Mouse (Mus musculus) neural tube, embryonic 14.5 days (tissue): ENCODE data around the gene Dok4. TPM values are rescaled to one million over a fixed set of nuclear protein-coding genes. Genes with fewer than 3 reads are reported as not detected.

ENCODE experiments used
- ATAC-seq: fragments of 200-750 bp; cut with Nextera tagmentation; 2 replicates; pipeline ENCODE4 v1.8.0; 2017; ENCODE audit warnings: low read depth, mild to moderate bottlenecking, moderate TSS enrichment, moderate library complexity
- H3K27ac ChIP-seq: fragments of 300-500 bp; sonication (generic); 2 replicates; pipeline ENCODE4 v1.5.1; 2014; ENCODE audit warnings: low read depth, mild to moderate bottlenecking, control low read depth, low read length, moderate library complexity, mixed read lengths
- H3K27me3 ChIP-seq: fragments of 300-500 bp; sonication (generic); 2 replicates; pipeline ENCODE4 v1.6.1; 2014; ENCODE audit warnings: low read length; ENCODE audit not compliant: control insufficient read depth, insufficient read depth
- H3K36me3 ChIP-seq: fragments of 300-500 bp; sonication (generic); 2 replicates; pipeline ENCODE4 v1.6.1; 2014; ENCODE audit warnings: low read length, mixed read lengths; ENCODE audit not compliant: control insufficient read depth, insufficient read depth
- H3K4me1 ChIP-seq: fragments of 300-500 bp; sonication (generic); 2 replicates; pipeline ENCODE4 v1.6.1; 2014; ENCODE audit warnings: low read length; ENCODE audit not compliant: control insufficient read depth, insufficient read depth
- H3K4me2 ChIP-seq: fragments of 300-500 bp; sonication (generic); 2 replicates; pipeline ENCODE4 v1.6.1; 2014; ENCODE audit warnings: mild to moderate bottlenecking, low read depth, low read length, control low read depth
- H3K4me3 ChIP-seq: fragments of 300-500 bp; sonication (generic); 2 replicates; pipeline ENCODE4 v1.5.1; 2014; ENCODE audit warnings: low read depth, low read length, control low read depth, mixed read lengths
- H3K9ac ChIP-seq: fragments of 300-500 bp; sonication (generic); replicated peaks from 2 replicates; pipeline ENCODE4 v1.6.1; 2014; ENCODE audit warnings: low read depth, mild to moderate bottlenecking, control low read depth, low read length, mixed read lengths
- H3K9me3 ChIP-seq: fragments of 300-500 bp; sonication (generic); 2 replicates; pipeline ENCODE4 v1.6.1; 2016; ENCODE audit warnings: low read length; ENCODE audit not compliant: control insufficient read depth
- WGBS: fragments of 180-500 bp; shearing (Covaris S2); extraction: QIAGEN DNeasy Blood & Tissue Kit; methylation state at CpG from one replicate; pipeline ENCODE4 v1.1.7; 2014; 5-methylcytosine and 5-hydroxymethylcytosine counted together
- polyA plus RNA-seq: library from polyadenylated mRNA; unstranded; fragments of >200 nt; fragmentation: Nextera tagmentation; extraction: Ambion mirVana; gene quantifications from 2 replicates; pipeline ENCODE4 v1.2.1, GENCODE M21; 2014

Dok4 gene
- polyA plus RNA-seq, 1 experiment from 2014 or later = 66.6 TPM

- Histone ChIP-seq H3K4me1 (no peaks in the 10 kb centered on the region), H3K9ac (no peak overlapping the region), H3K27me3 (no peaks in the 10 kb centered on the region), H3K9me3 (no peaks in the 10 kb centered on the region), H3K4me3 (no peak overlapping the region), H3K36me3 (no peaks in the 10 kb centered on the region), H3K27ac (no peak overlapping the region), H3K4me2 (no peak overlapping the region)
- whole genome bisulfite sequencing = 29% methylated on average over 5 of the region's 5 CpGs
- ATAC-seq = no peak
These were observed 24.9 kb upstream of the Dok4 start for GRCm38 (mm10) chr8:94901031-94901430.

GRCm38 (mm10) chr8:94900617-94901016 is 24.5 kb upstream of the Dok4 start:
- Histone ChIP-seq H3K9me3 (no peaks in the 10 kb centered on the region), H3K4me3 (no peak overlapping the region), H3K36me3 (no peaks in the 10 kb centered on the region), H3K9ac (no peak overlapping the region), H3K27ac (no peak overlapping the region), H3K4me2 (no peak overlapping the region), H3K4me1 (no peaks in the 10 kb centered on the region), H3K27me3 (no peaks in the 10 kb centered on the region)
- ATAC-seq = no peak
- WGBS = 23% methylated on average over 6 of the region's 6 CpGs

GRCm38 (mm10) chr8:94899262-94899661 is 23.1 kb upstream of the Dok4 start:
- H3K9ac ChIP-seq = no peak overlapping the region
- no peaks in the 10 kb centered on the region for H3K27me3 ChIP-seq
- 13% methylated on average over 11 of the region's 11 CpGs for WGBS
- peak; percentile 35; the same call in 1 of the 2 replicates for ATAC-seq
- no peak overlapping the region for H3K4me3 ChIP-seq
- H3K4me2 ChIP-seq = no peak overlapping the region
- H3K9me3 ChIP-seq = no peaks in the 10 kb centered on the region
- no peak overlapping the region for H3K27ac ChIP-seq
- no peaks in the 10 kb centered on the region for H3K36me3 ChIP-seq
- no peaks in the 10 kb centered on the region for H3K4me1 ChIP-seq

- Histone ChIP-seq H3K27me3 (no peaks in the 10 kb centered on the region), H3K36me3 (no peaks in the 10 kb centered on the region), H3K9me3 (no peaks in the 10 kb centered on the region), H3K4me1 (no peaks in the 10 kb centered on the region), H3K4me2 (no peak overlapping the region), H3K27ac (no peak overlapping the region), H3K9ac (no peak overlapping the region), H3K4me3 (no peak overlapping the region)
- 39% methylated on average over 2 of the region's 2 CpGs for WGBS
- no peak for ATAC-seq
These were observed 16.8 kb upstream of the Dok4 start for GRCm38 (mm10) chr8:94892917-94893316.

- ATAC-seq = no peak
- H3K4me1 ChIP-seq = no peaks in the 10 kb centered on the region
- no peaks in the 10 kb centered on the region for H3K27me3 ChIP-seq
- no peaks in the 10 kb centered on the region for H3K36me3 ChIP-seq
- no peak overlapping the region for H3K9ac ChIP-seq
- no peak overlapping the region for H3K4me3 ChIP-seq
- WGBS = 41% methylated on average over 14 of the region's 14 CpGs
- H3K4me2 ChIP-seq = no peak overlapping the region
- no peaks in the 10 kb centered on the region for H3K9me3 ChIP-seq
- no peak overlapping the region for H3K27ac ChIP-seq
These were observed 12.4 kb upstream of the Dok4 start for GRCm38 (mm10) chr8:94888383-94889036.

GRCm38 (mm10) chr8:94880742-94881141 is 4.6 kb upstream of the Dok4 start:
- Histone ChIP-seq H3K27me3 (no peaks in the 10 kb centered on the region), H3K4me2 (no peak overlapping the region), H3K4me1 (no peaks in the 10 kb centered on the region), H3K9me3 (no peaks in the 10 kb centered on the region), H3K4me3 (no peak overlapping the region), H3K9ac (no peak overlapping the region), H3K27ac (no peak overlapping the region), H3K36me3 (no peaks in the 10 kb centered on the region)
- ATAC-seq = no peak
- 80% methylated on average over 4 of the region's 4 CpGs for WGBS

- WGBS = 38% methylated on average over 3 of the region's 3 CpGs
- H3K9ac ChIP-seq = no peak overlapping the region
- H3K4me1 ChIP-seq = peaks cover 7% of the 10 kb centered on the region; the same call in 1 of the 2 replicates
- no peak for ATAC-seq
- peaks cover 10% of the 10 kb centered on the region for H3K27me3 ChIP-seq
- no peak overlapping the region for H3K4me3 ChIP-seq
- no peaks in the 10 kb centered on the region for H3K36me3 ChIP-seq
- no peak overlapping the region for H3K4me2 ChIP-seq
- H3K27ac ChIP-seq = no peak overlapping the region
- H3K9me3 ChIP-seq = no peaks in the 10 kb centered on the region
These were observed 690 bp upstream of the Dok4 start for GRCm38 (mm10) chr8:94876820-94877219.

- Histone ChIP-seq H3K4me2 (peak overlapping the region; percentile 77), H3K9me3 (no peaks in the 10 kb centered on the region), H3K9ac (peak overlapping the region; percentile 52), H3K27me3 (peaks cover 10% of the 10 kb centered on the region), H3K4me3 (peak overlapping the region; percentile 51), H3K36me3 (no peaks in the 10 kb centered on the region), H3K4me1 (peaks cover 10% of the 10 kb centered on the region), H3K27ac (no peak overlapping the region)
- WGBS = 3% methylated on average over 9 of the region's 20 CpGs
- ATAC-seq = no peak
These were observed 319 bp downstream of the Dok4 start for GRCm38 (mm10) chr8:94875871-94876150.

- peak overlapping the region; percentile 52; the same call in 1 of the 2 replicates for H3K9ac ChIP-seq
- H3K4me3 ChIP-seq = peak overlapping the region; percentile 51
- H3K4me2 ChIP-seq = peak overlapping the region; percentile 77
- no peak for ATAC-seq
- 14% methylated on average over 17 of the region's 17 CpGs for WGBS
- H3K27me3 ChIP-seq = peaks cover 10% of the 10 kb centered on the region
- H3K36me3 ChIP-seq = no peaks in the 10 kb centered on the region
- H3K9me3 ChIP-seq = no peaks in the 10 kb centered on the region
- no peak overlapping the region for H3K27ac ChIP-seq
- H3K4me1 ChIP-seq = peaks cover 10% of the 10 kb centered on the region
These were observed 847 bp downstream of the Dok4 start for GRCm38 (mm10) chr8:94875096-94875870.
